8 mouse cellular contexts compared by ENCODE assay signal in genomic region chr5:52112191-52112760, GRCm38 (mm10).
DNase-seq lines count a peak whose midpoint lies in the region; ATAC-seq lines count a peak whose summit lies in the region.

No protein-coding gene starts in this region.

- H3K4me1 ChIP-seq in heart, embryonic 10.5 days, result peaks cover 32% of the 10 kb centered on the region
- peaks cover 23% of the 10 kb centered on the region for H3K4me1 ChIP-seq in midbrain, embryonic 16.5 days (ENCODE audit: control insufficient read depth, insufficient read depth, low read length)

- H3K4me2 ChIP-seq in midbrain, embryonic 16.5 days (ENCODE audit: low read length), result peak overlapping the region; percentile 99

- no peaks in the 10 kb centered on the region for H3K36me3 ChIP-seq in heart, embryonic 10.5 days
- H3K36me3 ChIP-seq in midbrain, embryonic 16.5 days (ENCODE audit: control insufficient read depth, insufficient read depth, low read length), result no peaks in the 10 kb centered on the region

- H3K9me3 ChIP-seq in heart, embryonic 10.5 days, result no peaks in the 10 kb centered on the region
- H3K9me3 ChIP-seq in midbrain, embryonic 16.5 days (replicated peaks; ENCODE audit: control insufficient read depth, low read length, poor library complexity, severe bottlenecking), result no peaks in the 10 kb centered on the region

- H3K27me3 ChIP-seq in heart, embryonic 10.5 days (ENCODE audit: insufficient read depth, poor library complexity, severe bottlenecking), result peaks cover 75% of the 10 kb centered on the region
- peaks cover 5% of the 10 kb centered on the region; the same call in 1 of the 2 replicates for H3K27me3 ChIP-seq in midbrain, embryonic 16.5 days (ENCODE audit: control insufficient read depth, insufficient read depth, low read depth, low read length)

- peak overlapping the region; percentile 80 for H3K4me3 ChIP-seq in heart, embryonic 10.5 days
- peak overlapping the region; percentile 72 for H3K4me3 ChIP-seq in midbrain, embryonic 16.5 days (ENCODE audit: low read depth, low read length)

- no peak for ATAC-seq in midbrain, embryonic 16.5 days

- DNase-seq in heart, embryonic 10.5 days (ENCODE audit: low spot score), result no peak
- no peak for DNase-seq in heart, postnatal 4 days
- DNase-seq in embryo, embryonic 9.5 days (ENCODE audit: extremely low spot score), result peak; percentile 24
- peak; percentile 47 for DNase-seq in induced T-regulatory cell, adult 2 months (ENCODE audit: low read depth)
- no peak for DNase-seq in urinary bladder, postnatal 4 days (ENCODE audit: low spot score in 2 of 2)
- no peak for DNase-seq in spleen, postnatal 14 days (ENCODE audit: low spot score in 2 of 2)
- no peak for DNase-seq in adrenal gland, postnatal 10 days

- H3K27ac ChIP-seq in heart, embryonic 10.5 days, result no peak overlapping the region
- H3K27ac ChIP-seq in midbrain, embryonic 16.5 days (ENCODE audit: low read length), result no peak overlapping the region

- 6% methylated on average over 16 of the region's 16 CpGs for WGBS in heart, embryonic 10.5 days
- 7% methylated on average over 16 of the region's 16 CpGs for WGBS in midbrain, embryonic 16.5 days

- no peak overlapping the region for H3K9ac ChIP-seq in midbrain, embryonic 16.5 days (ENCODE audit: low read depth, low read length)

Comparison
In these comparisons a context has a peak if more than half of its experiments do, and no peak if none do; other contexts are left out.
1. DNase-seq: peak in embryo, embryonic 9.5 days (single experiment) and induced T-regulatory cell, adult 2 months (single experiment); none in heart, embryonic 10.5 days (single experiment), heart, postnatal 4 days (single experiment), urinary bladder, postnatal 4 days (0 of 2), spleen, postnatal 14 days (0 of 2) and adrenal gland, postnatal 10 days (single experiment).